Mouse (Mus musculus) heart, embryonic 15.5 days (tissue): ENCODE measurements around the gene Dcst1. TPM values are rescaled to one million over a fixed set of nuclear protein-coding genes. Genes with fewer than 3 reads are reported as not detected.
A peak's percentile ranks its signal among the peaks of the same experiment; 100 is the strongest.

ENCODE experiments used
- ATAC-seq: fragments of 200-750 bp; cut with Nextera tagmentation; replicated peaks from 2 replicates; pipeline ENCODE4 v1.8.0; 2017; ENCODE audit warnings: low read depth, moderate TSS enrichment; ENCODE audit not compliant: insufficient number of reproducible peaks, insufficient read depth, low FRiP score
- H3K27ac ChIP-seq: fragments of 300-500 bp; sonication (generic); 2 replicates; pipeline ENCODE4 v1.5.1; 2015; ENCODE audit warnings: mild to moderate bottlenecking, inconsistent platforms
- H3K27me3 ChIP-seq: fragments of 300-500 bp; sonication (generic); 2 replicates; pipeline ENCODE4 v1.6.1; 2015; ENCODE audit warnings: inconsistent platforms
- H3K36me3 ChIP-seq: fragments of 300-500 bp; sonication (generic); 2 replicates; pipeline ENCODE4 v1.6.1; 2015; ENCODE audit warnings: mild to moderate bottlenecking, inconsistent platforms
- H3K4me1 ChIP-seq: fragments of 300-500 bp; sonication (generic); replicated peaks from 2 replicates; pipeline ENCODE4 v1.6.1; 2015; ENCODE audit warnings: inconsistent platforms
- H3K4me2 ChIP-seq: fragments of 300-500 bp; sonication (generic); 2 replicates; pipeline ENCODE4 v1.6.1; 2015; ENCODE audit warnings: inconsistent platforms, mild to moderate bottlenecking, moderate library complexity
- H3K4me3 ChIP-seq: fragments of 300-500 bp; sonication (generic); 2 replicates; pipeline ENCODE4 v1.5.1; 2015; ENCODE audit warnings: mild to moderate bottlenecking, inconsistent platforms
- H3K9ac ChIP-seq: fragments of 300-500 bp; sonication (generic); 2 replicates; pipeline ENCODE4 v1.6.1; 2015; ENCODE audit warnings: mild to moderate bottlenecking, inconsistent platforms
- H3K9me3 ChIP-seq: fragments of 300-500 bp; sonication (generic); replicated peaks from 2 replicates; pipeline ENCODE4 v1.6.1; 2016; ENCODE audit warnings: inconsistent platforms
- WGBS: fragments of 180-500 bp; shearing (Covaris S2); methylation state at CpG from one replicate; pipeline ENCODE4 v1.1.7; 2015; ENCODE audit warnings: mixed read lengths; 5-methylcytosine and 5-hydroxymethylcytosine counted together
- polyA plus RNA-seq: library from polyadenylated mRNA; unstranded; fragments of >200 nt; fragmentation: Nextera tagmentation; extraction: Ambion mirVana; gene quantifications from 2 replicates; pipeline ENCODE4 v1.2.1, GENCODE M21; 2015

Gene Dcst1
- polyA plus RNA-seq, 1 experiment from 2014 or later = 0.06 TPM

DNA sequence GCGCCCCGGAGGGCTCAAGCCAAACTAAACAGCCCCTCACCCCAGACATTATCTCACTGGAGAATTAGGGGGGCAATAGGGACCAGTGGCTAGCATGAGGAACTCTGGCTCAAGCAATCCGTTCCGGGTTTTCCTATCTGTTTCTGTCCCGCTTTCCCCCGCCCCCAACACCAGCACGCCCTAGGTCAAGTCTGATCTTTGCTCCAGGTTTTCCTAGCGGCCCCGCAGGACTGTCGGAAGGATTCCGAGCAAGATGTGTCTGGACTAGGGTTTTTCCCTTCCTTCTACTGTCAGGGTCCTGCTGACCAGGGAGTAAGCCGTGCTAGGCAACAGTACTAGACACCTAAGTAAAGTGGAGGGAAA lies 29.8 kb upstream of the Dcst1 start:
- peak; percentile 9; the same call in 1 of the 2 replicates for ATAC-seq
- H3K36me3 ChIP-seq = no peaks in the 10 kb centered on the region
- H3K27ac ChIP-seq = peak overlapping the region; percentile 94
- H3K9ac ChIP-seq = peak overlapping the region; percentile 63
- peaks cover 48% of the 10 kb centered on the region for H3K4me1 ChIP-seq
- peak overlapping the region; percentile 73 for H3K4me3 ChIP-seq
- under 1% methylated on average over 11 of the region's 12 CpGs for WGBS
- H3K27me3 ChIP-seq = no peaks in the 10 kb centered on the region
- H3K9me3 ChIP-seq = no peaks in the 10 kb centered on the region
- H3K4me2 ChIP-seq = peak overlapping the region; percentile 96

DNA sequence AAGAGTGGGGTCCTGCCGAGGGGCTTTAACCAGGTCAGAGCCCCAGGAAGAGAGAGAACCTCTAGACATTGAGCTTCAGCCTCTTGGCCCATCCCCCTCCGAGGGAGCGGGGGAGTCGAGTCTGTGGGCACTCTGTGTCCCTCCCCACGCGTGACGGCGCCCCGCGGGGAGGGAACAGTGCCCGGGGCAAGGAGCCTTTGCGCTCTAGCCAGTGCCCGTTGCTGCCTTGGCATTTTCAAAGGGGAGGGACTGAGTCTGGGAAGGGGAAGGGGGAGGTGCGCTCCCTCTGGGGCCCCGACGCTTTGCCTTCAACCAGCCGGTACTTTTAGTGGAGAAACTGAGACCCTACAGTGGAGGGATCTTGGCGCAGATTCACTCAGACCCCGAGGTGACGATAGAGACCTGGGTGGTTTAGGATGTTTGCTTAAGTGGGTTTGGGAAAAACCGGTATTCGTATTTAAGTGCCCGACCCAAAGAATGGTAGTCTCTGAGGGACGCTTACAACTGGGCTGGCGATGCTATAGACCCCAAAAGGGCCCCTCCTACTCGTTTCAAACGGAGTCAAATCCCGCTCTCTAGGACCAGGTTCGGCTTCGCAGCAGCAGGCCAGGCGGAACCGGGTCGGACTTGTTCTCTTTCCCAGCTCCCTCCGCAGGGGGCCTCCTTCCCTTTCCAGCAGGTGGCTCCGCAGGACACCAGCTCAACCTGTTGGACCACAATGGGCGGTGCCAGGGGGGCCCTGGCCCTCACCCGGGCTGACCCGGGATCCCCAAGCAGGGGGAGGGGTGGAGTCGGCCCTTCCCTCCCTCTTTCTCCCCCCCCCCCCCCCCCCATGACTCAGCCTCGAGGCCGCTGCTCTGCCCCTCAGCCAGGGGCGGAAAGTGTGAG lies 29.2 kb upstream of the Dcst1 start, which contains the start of gene Zbtb7b:
Gene Zbtb7b, minus strand, starts transcription at position 771 of the 888 bp plus-strand sequence.
- H3K36me3 ChIP-seq = no peaks in the 10 kb centered on the region
- H3K4me1 ChIP-seq = peaks cover 53% of the 10 kb centered on the region
- H3K9ac ChIP-seq = peak within 1 kb of the TSS; percentile 63
- H3K27me3 ChIP-seq = no peaks in the 10 kb centered on the region
- peak within 1 kb of the TSS; percentile 73 for H3K4me3 ChIP-seq
- peak; percentile 51 for ATAC-seq
- under 1% methylated on average over 39 of the region's 42 CpGs for WGBS
- peak within 1 kb of the TSS; percentile 94 for H3K27ac ChIP-seq
- peak within 1 kb of the TSS; percentile 96 for H3K4me2 ChIP-seq
- H3K9me3 ChIP-seq = no peaks in the 10 kb centered on the region

DNA sequence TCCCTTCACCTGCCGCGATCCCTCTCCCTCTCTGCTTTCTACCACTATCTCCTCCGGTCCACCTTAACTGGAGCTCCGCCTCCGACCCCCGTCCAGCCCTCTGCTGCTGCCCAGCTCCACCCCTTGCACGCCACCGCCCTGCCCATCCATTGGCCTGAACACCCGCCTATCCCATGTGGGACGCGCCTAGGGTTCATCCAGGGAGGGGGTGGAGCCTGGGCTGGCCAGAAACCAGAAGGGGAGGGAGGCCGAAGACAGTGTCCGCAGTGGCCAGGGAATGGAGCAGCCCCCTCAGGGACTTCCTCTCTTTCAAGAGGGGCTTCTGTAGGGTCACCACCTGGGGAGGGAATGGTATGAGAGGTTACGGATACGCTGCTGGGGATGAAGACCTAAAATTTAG lies 28.6 kb upstream of the Dcst1 start:
- peaks cover 53% of the 10 kb centered on the region for H3K4me1 ChIP-seq
- H3K27ac ChIP-seq = peak overlapping the region; percentile 94
- WGBS = under 1% methylated on average over 15 of the region's 15 CpGs
- ATAC-seq = peak; percentile 94
- no peaks in the 10 kb centered on the region for H3K9me3 ChIP-seq
- no peaks in the 10 kb centered on the region for H3K36me3 ChIP-seq
- peak overlapping the region; percentile 73 for H3K4me3 ChIP-seq
- H3K9ac ChIP-seq = peak overlapping the region; percentile 63
- peak overlapping the region; percentile 96 for H3K4me2 ChIP-seq
- H3K27me3 ChIP-seq = no peaks in the 10 kb centered on the region

DNA sequence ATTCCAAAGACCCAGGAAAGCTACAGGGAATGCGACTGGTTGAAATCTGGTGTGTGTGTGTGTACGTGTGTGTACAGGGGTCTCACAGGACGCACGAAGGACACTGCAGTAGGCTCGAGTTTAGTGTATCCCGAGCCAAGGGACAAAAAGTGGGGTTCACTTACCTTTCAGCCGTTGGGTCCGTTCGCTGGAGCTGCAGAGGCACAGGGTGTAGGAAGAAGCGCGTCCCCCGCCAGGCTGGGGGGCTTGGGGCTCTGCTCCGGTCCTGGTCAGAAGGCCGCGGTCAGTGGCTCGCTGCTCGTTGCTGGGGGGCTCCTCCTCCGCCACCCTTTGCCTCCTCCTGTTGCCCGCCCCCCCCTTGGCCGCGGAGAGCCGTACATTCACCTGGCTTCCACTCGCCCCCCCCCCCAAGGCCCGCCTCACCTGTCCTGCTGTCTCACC lies 27.8 kb upstream of the Dcst1 start:
- peak overlapping the region; percentile 80 for H3K27ac ChIP-seq
- H3K4me3 ChIP-seq = peak overlapping the region; percentile 73
- under 1% methylated on average over 23 of the region's 24 CpGs for WGBS
- ATAC-seq = no peak
- H3K4me1 ChIP-seq = peaks cover 56% of the 10 kb centered on the region
- no peaks in the 10 kb centered on the region for H3K36me3 ChIP-seq
- peak overlapping the region; percentile 96 for H3K4me2 ChIP-seq
- H3K27me3 ChIP-seq = no peaks in the 10 kb centered on the region
- peak overlapping the region; percentile 68 for H3K9ac ChIP-seq
- H3K9me3 ChIP-seq = no peaks in the 10 kb centered on the region

DNA sequence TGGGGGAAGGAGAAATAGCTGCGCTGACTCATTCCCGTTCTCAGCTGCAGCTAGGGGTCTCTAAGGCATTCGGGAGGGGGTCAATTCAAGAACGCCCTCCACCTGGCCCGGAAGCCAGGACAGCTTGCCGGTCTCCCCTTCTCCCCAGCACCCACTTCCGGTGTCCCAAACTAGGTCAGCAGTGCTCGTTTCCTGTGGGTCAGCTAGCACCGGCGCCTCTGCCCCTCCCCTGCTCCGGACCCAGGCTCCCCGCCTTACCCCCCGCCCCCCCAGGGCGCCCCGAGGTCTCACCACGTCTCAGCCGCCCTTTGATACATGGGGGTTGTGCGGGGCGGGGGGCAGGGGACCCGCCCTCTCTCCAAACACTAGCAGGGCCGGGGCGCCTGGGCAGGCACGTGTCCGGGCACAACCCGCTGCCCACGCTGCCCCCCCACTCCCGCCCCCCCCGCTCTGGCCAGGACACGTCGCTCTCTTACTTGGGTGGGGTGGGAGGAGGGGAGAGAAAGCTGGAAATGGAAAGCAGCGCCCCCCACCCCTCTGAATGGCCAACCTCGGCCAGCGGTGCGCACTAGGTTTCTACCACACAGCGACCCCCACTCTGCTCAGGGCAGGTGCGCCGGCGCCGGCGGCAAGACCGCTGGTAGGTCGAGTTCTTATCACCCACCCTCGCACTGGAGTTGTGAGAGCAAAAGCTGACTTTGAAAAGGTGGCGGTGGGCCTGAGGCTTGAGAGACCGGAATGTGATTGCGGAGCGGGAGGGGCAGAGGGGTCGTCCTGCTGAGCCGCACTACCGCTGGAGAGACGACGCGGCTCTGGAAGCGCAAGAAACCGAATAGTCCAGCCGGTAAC lies 26.8 kb upstream of the Dcst1 start:
- H3K9ac ChIP-seq = peak overlapping the region; percentile 68
- no peak for ATAC-seq
- H3K4me2 ChIP-seq = peak overlapping the region; percentile 96
- no peaks in the 10 kb centered on the region for H3K9me3 ChIP-seq
- WGBS = under 1% methylated on average over 54 of the region's 56 CpGs
- H3K4me3 ChIP-seq = peak overlapping the region; percentile 73
- peaks cover 57% of the 10 kb centered on the region for H3K4me1 ChIP-seq
- no peaks in the 10 kb centered on the region for H3K27me3 ChIP-seq
- H3K36me3 ChIP-seq = no peaks in the 10 kb centered on the region
- H3K27ac ChIP-seq = peak overlapping the region; percentile 80

DNA sequence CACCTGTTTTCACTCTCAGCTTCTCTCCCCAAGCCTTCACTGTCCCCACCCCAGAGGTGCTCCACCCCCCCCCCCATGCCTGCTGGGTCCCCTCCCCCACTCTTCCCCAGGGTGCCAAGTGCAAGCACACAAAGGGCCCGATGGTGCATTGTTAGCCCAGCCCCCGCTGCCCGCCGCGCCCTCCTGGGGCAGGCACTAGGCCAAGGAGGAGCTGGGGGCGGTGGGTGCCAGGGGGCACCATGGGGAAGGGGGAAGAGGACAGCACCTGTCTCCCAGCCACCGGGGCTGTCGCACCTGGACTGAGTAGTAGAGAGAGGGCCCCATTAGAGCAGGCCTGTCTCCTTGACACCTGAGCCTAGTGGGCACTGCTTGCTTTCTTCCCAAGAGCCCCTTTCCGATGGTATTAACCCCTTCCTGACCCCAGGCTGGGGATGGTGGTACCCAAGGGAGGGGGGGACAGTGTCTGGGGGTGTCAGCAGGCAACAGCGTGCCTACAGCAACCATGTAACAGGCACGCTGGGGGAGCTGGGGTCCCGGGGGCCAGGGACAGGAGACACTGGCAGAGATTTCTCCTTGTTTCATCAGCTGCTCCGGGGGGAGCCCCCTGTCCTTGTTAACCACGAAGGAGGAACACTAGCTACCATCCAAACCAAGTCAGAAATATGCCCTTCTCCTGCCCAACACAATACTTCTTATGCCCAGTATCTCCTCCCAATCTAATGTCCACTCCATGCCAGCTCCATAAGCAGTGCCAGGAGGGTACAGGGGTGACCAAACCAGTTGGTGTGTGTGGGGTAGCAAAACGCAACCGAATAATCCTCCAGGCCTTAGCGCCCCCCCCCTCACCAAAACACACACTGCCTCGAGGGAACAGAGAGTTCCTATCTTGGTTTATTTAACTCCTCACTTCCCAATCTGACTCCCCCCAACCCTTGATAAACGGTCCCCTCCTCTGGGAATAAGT lies 25.9 kb upstream of the Dcst1 start:
- no peaks in the 10 kb centered on the region for H3K27me3 ChIP-seq
- peak overlapping the region; percentile 68 for H3K9ac ChIP-seq
- no peaks in the 10 kb centered on the region for H3K9me3 ChIP-seq
- H3K36me3 ChIP-seq = no peaks in the 10 kb centered on the region
- H3K27ac ChIP-seq = peak overlapping the region; percentile 80
- H3K4me1 ChIP-seq = peaks cover 48% of the 10 kb centered on the region
- peak overlapping the region; percentile 96 for H3K4me2 ChIP-seq
- WGBS = 12% methylated on average over 19 of the region's 19 CpGs
- no peak for ATAC-seq
- peak overlapping the region; percentile 73 for H3K4me3 ChIP-seq

DNA sequence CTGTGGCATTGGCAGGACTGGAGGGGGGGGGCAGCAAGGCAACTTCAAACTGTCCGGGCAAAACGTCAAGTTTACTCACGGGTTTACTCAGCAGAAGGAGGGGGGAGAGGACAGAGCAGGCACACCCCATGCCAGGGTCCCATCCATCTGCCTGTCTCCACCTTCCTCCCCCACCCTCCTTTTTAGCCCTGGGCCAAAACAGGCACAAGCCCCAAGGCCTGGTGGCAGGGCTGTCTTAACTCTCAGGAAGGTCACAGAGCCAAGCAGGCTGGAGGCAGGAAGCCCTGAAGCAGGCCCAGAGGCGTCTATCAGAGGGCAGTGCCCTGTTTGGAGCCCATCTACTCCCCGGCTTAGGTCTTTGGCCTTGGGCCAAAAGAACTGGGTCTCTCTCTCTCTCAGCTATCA lies 25.1 kb upstream of the Dcst1 start:
- Histone ChIP-seq H3K27ac (peak overlapping the region; percentile 80), H3K9ac (no peak overlapping the region), H3K36me3 (no peaks in the 10 kb centered on the region), H3K27me3 (no peaks in the 10 kb centered on the region), H3K4me1 (peaks cover 41% of the 10 kb centered on the region), H3K4me3 (no peak overlapping the region), H3K4me2 (peak overlapping the region; percentile 96), H3K9me3 (no peaks in the 10 kb centered on the region)
- 26% methylated on average over 5 of the region's 5 CpGs for WGBS
- no peak for ATAC-seq

DNA sequence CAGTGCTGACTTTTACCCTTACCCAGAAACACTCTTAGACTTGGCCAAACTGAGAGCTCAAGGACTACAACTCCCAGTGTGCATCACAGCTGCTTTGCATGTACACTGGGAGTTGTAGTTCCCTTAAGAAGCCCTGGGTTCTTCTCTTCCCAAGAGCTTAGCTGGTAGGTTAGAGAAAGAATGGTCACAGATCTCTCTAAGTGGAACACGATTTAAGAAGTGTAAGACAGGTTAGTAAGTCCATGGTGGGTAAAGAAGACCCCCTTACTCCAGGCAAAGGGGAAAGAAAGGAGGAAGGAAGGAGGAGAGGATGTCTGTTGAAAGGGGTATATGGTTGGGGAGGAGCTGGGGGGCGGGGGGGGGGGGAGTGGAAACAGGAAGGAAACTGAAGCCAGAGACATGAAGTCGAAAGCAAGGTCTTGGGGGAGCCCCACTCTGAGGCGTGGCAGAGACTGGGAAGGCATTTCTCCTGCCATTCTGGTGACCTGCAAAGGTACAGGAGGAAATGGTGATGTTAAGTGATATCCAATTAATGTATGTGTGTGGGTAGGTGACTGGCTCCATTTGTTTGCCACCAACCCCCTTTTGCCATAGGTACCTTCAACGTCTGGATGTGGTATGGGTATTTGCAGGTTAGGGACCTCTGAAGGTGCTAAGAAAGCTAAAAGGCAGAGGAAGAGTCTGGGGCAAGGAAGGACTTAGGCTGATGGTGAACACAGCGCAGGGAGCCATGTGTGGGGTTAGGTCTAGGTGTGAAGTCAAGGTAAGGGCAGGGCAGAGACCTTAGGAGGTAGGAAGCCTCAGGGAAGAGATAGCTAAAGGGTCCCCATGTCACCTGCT lies 24.1 kb upstream of the Dcst1 start:
- H3K4me2 ChIP-seq = no peak overlapping the region
- H3K27me3 ChIP-seq = no peaks in the 10 kb centered on the region
- peaks cover 41% of the 10 kb centered on the region for H3K4me1 ChIP-seq
- H3K27ac ChIP-seq = no peak overlapping the region
- ATAC-seq = no peak
- WGBS = 62% methylated on average over 6 of the region's 6 CpGs
- no peak overlapping the region for H3K4me3 ChIP-seq
- H3K36me3 ChIP-seq = no peaks in the 10 kb centered on the region
- no peaks in the 10 kb centered on the region for H3K9me3 ChIP-seq
- no peak overlapping the region for H3K9ac ChIP-seq

DNA sequence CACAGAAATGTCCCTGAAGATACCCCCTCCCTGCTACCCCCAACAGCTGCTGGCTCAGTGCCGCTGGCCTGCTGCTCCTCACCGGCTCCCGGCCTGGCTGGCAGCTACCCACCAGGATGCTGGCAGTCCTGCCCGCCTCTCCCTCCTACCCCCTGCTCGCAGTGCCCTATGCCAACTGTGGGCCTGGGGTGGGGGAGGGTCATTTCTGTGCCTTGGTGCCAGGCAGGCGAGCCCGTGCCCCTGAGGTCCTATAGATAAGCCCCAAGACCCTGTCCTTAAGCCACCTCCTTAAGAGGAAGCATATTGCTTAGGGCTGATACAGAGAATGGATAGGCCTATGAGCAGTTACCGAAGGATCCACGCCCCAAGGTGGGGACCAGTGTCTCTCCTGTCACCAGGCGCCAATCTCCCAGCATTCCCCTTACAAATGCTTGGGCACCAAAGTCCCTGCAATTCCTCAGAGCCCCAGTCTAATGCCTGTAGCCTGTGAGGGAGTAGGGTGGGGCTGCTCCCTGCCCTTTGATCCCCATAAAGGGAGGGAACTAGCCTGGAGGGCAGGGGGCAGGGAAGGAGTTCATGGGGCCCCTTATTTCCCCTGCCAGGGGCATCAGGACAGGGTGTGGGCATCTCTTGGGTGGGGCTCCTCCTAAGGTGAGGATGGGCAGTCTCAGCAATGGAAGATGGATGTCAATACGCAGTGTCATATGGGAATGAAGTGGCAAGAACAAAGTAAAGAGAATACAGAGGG lies 23.3 kb upstream of the Dcst1 start:
- H3K4me1 ChIP-seq = peaks cover 41% of the 10 kb centered on the region
- no peak overlapping the region for H3K4me3 ChIP-seq
- no peak for ATAC-seq
- H3K9ac ChIP-seq = no peak overlapping the region
- H3K36me3 ChIP-seq = no peaks in the 10 kb centered on the region
- 73% methylated on average over 11 of the region's 11 CpGs for WGBS
- H3K27me3 ChIP-seq = no peaks in the 10 kb centered on the region
- H3K27ac ChIP-seq = no peak overlapping the region
- no peak overlapping the region for H3K4me2 ChIP-seq
- no peaks in the 10 kb centered on the region for H3K9me3 ChIP-seq
